Mouse (Mus musculus) ovary, postnatal 14 days (tissue): ENCODE results near the gene Gipc2.
A peak's percentile ranks its signal among the peaks of the same experiment; 100 is the strongest.
"Not testable (repeated sequence)": the region's sequence is repeated elsewhere in the genome, so short reads cannot be mapped to it uniquely, and the experiment has no call there.

Source experiments
- DNase-seq: peaks from one replicate; pipeline ENCODE4 v3.0.0; 2022; ENCODE audit warnings: low spot score

The Gipc2 gene

GRCm38 (mm10) chr3:152166099-152166423 is at the start of gene Gipc2:
Gipc2 (minus strand) TSS chr3:152166230.
- DNase-seq: no peak

GRCm38 (mm10) chr3:152213416-152213815 is 47.4 kb upstream of the Gipc2 start:
- no peak for DNase-seq

DNA sequence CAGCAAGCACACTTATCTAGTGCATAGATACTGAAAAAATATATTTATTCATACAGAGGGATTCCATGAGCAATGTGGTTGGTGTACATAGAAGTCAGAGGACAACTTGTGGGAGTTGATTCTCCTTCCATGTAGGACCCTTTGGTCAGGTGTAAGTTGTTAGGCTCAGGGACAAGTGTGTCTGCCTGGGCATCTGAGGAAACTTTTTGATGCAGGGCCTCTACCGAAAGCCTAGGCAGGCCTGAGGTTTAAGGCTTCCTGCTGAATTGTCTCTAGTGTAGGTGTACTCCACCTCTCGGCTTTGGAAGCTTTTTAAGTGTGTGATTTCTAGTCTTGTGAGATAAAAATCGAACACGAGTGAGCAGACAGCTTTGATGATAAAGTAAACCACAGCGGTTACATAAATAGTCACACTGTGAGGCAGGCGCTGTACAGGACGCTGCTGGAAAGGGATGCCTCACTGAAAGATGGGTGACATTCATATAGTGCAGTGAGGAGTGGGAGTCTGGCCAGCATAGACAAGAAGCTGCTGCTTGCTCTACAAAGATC is 45.8 kb upstream of the Gipc2 start:
- no peak for DNase-seq

DNA sequence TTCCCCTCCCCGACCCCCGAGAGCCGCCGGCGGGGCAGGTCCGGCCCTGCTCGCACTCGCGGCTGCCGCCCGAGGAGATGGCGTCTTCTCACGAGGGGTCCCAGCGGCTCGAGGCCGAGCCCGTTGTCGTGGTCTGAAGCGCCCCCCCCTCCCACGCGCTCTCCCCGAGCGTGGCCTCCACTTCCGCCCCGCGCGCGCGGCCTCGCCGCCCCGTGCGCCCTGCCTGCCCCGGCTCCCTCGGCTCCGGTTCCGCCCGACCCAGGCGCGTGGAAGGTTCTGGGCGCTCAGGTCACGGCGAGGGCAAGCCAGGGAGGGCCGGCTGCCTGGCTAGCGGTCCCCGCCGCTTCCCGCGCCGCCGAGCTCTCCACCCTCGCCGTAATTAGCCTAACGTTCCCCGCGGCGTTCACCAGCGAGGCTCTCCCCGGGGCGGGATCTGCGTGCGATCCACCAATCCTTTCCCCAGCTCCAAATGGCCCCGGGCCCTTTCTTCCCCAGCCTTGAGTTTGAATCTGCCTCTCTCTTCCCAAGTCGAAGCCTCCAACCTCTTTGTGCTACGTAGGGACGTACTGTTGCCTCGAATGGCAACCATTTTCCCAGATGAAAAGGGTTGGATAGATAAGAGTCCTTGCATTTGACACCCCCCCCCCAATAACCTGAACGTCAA is 44.8 kb upstream of the Gipc2 start:
- DNase-seq: peak; percentile 48

GRCm38 (mm10) chr3:152209967-152210634 is 44.1 kb upstream of the Gipc2 start, which contains the start of the genes Dnajb4 and Fubp1:
Dnajb4 (minus strand) TSS chr3:152210302.
Fubp1 (plus strand) TSS chr3:152210422.
- peak; percentile 100 for DNase-seq

GRCm38 (mm10) chr3:152209177-152209966 is 43.3 kb upstream of the Gipc2 start:
- DNase-seq: peak; percentile 34

DNA sequence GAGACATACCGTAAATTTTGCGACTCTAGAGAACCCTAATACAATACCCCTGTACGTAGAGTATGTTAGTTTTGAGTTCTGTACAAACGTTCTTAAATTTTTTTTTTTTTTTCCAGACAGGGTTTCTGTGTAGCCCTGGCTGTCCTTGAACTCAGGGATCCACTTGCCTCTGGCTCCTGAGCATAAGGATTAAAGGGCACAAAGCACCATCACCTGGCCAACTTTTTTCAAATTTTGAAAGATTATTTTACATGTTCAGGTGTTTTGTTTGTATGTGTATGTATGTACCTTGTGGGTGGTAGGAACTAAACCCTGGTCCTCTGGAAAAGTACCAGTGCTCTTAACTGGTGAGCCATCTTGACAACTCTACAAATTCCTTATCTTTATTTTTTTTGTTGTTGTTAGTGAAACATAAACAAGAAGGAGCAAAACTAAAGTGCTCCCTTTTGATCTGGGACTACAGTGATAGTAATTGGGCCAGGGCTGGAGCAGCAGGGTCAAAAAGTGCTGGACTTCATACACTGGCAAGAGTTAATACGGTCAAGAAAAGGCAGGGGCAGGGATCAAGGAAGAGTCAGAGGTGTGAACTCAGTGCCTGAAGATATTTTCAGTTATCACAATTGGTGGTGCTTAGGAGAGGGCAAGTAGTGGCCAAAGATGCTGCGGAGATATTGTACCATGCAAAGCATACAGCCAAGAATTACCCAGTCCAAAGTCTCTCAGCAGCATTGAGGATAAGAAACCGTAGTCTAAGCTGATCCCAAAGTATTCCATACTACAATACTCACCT is 42.3 kb upstream of the Gipc2 start:
- no peak for DNase-seq

- no peak for DNase-seq
These were observed 41.1 kb upstream of the Gipc2 start for GRCm38 (mm10) chr3:152207156-152207555.

DNA sequence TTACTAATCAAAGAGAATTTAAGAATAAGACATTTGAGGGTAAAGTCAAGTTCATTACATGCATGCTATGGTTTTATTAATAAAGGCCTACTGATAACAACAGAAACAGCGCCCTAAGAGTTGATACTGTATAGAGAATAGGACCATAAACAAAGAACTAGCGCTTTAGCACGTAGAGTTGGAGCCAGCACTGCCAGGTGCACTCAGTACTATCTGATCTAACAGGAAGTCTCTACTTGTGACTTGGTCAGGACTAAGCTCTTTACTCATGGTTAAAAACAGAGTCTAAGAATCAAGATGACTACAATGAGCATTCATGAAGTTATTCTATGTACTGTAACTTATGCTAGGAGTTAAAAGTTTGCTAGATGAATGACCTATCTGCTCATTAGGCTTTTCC is 38.5 kb upstream of the Gipc2 start:
- DNase-seq: no peak

DNA sequence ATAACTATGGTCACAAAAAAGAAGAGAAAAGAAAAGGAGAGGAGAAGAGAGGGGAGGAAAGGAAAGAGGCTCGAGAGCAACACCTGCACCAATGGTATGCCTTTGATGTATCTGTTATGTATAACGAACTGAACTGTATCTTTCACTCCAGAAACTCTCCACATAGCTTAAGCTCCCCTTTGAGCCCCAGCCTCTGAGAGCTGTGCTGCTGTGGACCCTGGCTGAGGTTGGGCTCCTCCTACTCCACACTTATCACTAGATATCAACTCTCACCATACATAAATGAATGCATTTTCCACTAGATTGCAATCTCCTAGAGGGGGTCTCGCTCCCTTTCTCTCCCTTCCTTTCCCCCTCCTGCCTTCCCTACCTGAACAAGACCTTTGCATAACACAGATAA is 38.0 kb upstream of the Gipc2 start:
- DNase-seq: no peak

- DNase-seq: no peak
These were observed 37.4 kb upstream of the Gipc2 start for GRCm38 (mm10) chr3:152203411-152203810.

- DNase-seq: no peak
These were observed 36.9 kb upstream of the Gipc2 start for GRCm38 (mm10) chr3:152202942-152203341.

DNA sequence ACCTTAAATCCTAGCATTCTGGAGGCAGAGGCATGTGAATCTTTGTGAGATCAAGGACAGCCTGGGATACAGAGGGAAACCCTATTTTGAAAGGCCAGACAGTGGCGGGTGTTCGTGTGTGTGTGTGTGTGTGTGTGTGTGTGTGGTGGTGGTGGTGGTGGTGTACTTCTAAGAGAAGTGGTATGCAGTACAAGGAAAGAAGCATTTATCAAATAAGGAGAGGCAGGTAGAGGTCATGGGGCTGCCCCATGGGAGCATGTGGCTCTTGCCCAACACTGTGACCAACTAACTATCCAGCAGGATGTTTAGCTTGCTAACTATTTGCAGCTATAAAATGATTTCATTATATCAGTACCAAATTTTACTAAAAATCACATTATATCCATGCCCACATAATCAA is 35.6 kb upstream of the Gipc2 start:
- DNase-seq: no peak

GRCm38 (mm10) chr3:152201181-152201580 is 35.2 kb upstream of the Gipc2 start:
- no peak for DNase-seq

- no peak for DNase-seq
These were observed 33.1 kb upstream of the Gipc2 start for GRCm38 (mm10) chr3:152199125-152199524.

GRCm38 (mm10) chr3:152197246-152197645 is 31.2 kb upstream of the Gipc2 start:
- DNase-seq: not testable (repeated sequence)

- peak; percentile 67 for DNase-seq
These were observed 27.6 kb upstream of the Gipc2 start for GRCm38 (mm10) chr3:152193635-152194097.

DNA sequence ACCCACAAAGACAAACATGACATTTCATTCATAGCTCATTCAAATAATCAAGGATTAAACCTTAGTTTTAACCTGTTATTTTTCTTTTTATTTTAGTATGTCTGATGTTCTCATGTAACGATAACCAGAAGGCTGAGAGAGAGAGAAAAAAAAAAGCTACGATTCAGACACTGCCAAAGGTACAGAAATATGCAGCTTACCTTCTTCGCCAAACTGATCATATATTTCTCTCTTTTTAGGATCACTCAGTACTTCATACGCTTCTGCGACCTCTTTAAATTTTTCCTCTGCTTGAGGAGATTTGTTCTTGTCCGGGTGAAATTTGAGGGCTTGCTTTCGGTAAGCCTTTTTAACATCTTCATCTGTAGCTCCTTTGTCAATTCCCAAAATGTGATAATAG is 27.1 kb upstream of the Gipc2 start:
- DNase-seq: no peak

DNA sequence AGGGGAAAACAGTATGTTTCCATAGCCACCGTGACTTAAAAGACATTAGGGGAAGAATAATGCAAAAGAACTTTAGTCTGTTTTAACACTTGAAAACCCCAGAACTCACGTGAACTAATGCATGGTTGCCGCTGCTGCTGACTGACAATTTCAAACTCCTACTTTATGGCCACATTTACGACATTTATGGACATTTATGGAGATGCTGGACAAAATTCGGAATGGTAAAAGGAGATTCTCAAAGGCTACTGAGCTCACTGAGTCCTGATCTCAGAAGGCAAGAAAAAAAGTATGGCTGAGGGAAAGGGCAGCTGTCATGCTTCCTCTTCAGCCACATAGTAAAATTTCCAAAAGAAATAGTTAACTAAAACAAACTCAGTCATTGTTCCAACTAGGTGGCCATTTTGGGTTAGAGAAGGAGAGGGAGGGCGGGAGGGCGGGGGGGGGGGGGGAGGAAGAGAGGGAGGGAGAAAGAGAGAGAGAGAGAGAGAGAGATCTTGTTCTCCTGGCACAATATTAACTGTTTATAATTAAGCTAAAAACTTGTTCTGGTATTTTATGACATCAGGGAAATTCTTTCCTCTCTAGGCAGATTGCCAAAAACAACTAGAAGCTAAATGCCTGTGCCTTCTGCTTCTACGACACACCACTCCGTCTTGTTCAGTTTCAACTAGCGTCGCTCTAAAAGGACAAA is 26.4 kb upstream of the Gipc2 start:
- no peak for DNase-seq

GRCm38 (mm10) chr3:152191791-152192237 is 25.8 kb upstream of the Gipc2 start:
- DNase-seq: no peak
